Mouse (Mus musculus) stomach, postnatal 0 days (tissue): ENCODE results near the gene Timeless.

Experiments
- CTCF ChIP-seq: IDR thresholded peaks from 2 replicates; pipeline ENCODE4 v1.5.1; 2016; ENCODE audit warnings: antibody characterized with exemption, low read depth, mild to moderate bottlenecking, moderate library complexity
- EP300 ChIP-seq: optimal IDR thresholded peaks from 2 replicates; pipeline ENCODE3; 2016; ENCODE audit warnings: antibody characterized with exemption

DNA sequence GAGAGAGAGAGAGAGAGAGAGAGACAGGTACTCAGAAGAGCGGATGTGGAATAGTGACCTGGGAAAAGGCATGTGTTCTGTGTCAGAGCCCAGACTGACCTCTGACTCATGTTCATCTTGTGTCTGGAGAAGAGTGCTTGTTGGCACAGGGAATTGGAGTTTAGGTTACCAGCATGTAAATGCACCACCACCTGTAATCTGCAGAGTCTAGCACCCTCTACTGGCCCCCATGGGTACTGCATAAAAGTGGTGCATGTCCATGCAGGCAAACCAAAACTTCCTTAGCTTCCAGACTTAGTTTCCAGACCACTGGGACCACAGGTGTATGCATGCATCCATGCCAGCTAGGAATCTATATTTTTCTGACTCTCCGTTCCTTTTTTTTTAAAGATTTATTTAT lies 45.9 kb upstream of the Timeless start:
- TF ChIP-seq CTCF (peak; percentile 97), EP300 (no peak)
